Mouse (Mus musculus): Measurements from ENCODE around the gene Gm9964. TPM values are rescaled to one million over a fixed set of nuclear protein-coding genes. Genes with fewer than 3 reads are reported as not detected.

The Gm9964 gene
- total RNA-seq, 2 experiments from 2014 or later: not detected

- DNase-seq (ENCODE audit: low spot score in 2 of 2): peak; percentile 85 to 92
Measured at GRCm38 (mm10) chr11:79254391-79255098, 42.2 kb downstream of the Gm9964 start, which contains the start of gene Wsb1. Wsb1 (minus strand) TSS chr11:79254671.

GRCm38 (mm10) chr11:79253542-79254390 is 42.9 kb downstream of the Gm9964 start:
- DNase-seq (ENCODE audit: low spot score in 2 of 2): peak; percentile 33 to 70

GRCm38 (mm10) chr11:79252881-79253541 is 43.7 kb downstream of the Gm9964 start:
- no peak for DNase-seq (ENCODE audit: low spot score in 2 of 2)

Other genes starting within 250 kb of the Gm9964 start
- 100 to 1,000 TPM; 120 to 144 TPM for gene Ksr1, start 150.5 kb downstream of the Gm9964 start, total RNA-seq (2021)
- gene Wsb1, start 42.2 kb downstream of the Gm9964 start, total RNA-seq (2021): 10 to 100 TPM; 66.9 to 68.6 TPM
- gene Nf1, start 42.8 kb upstream of the Gm9964 start, total RNA-seq (2021): 10 to 100 TPM; 46.6 to 49.1 TPM
- gene Omg, start 207.2 kb upstream of the Gm9964 start, total RNA-seq (2021): not detected
- 1 to 10 TPM; 1.6 to 1.7 TPM for gene Evi2b, start 226.9 kb upstream of the Gm9964 start, total RNA-seq (2021)
- gene Evi2, start 233.7 kb upstream of the Gm9964 start, total RNA-seq (2021): under 1 TPM; 0.20 to 0.31 TPM
- 1 to 10 TPM; 4.7 to 6.0 TPM for gene Evi2a, start 233.7 kb upstream of the Gm9964 start, total RNA-seq (2021)

Measured in gastrocnemius, postnatal 4 days (tissue).